Mouse (Mus musculus): ENCODE results near the gene Ndufs6.

DNA sequence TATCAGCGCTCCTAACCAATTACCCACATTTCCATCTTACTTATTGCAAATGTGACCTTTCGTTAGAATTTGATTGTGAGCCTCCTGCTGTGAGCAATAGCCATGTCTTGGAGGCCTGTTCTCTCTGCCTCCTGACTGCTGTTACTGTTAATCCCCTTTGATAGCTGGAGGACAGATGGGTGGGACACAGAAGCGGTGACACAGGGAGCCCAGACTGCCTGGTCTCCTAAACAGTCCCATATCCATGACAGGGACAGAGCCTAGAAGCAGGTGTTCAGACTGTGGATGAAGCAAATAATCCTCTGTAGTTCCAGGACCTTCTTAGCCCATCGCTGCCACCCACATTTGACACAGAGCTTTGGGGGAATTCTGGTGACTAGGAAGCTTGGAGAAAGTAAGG, 21.9 kb downstream of the Ndufs6 start:
- no peak for TF ChIP-seq CTCF (IDR thresholded peaks at IDR 0.05; ENCODE audit: low read depth)
- no peak for TF ChIP-seq EP300 (IDR thresholded peaks at IDR 0.05; ENCODE audit: low read depth)

Data from liver, postnatal 0 days (tissue).